Mouse (Mus musculus) G1E (cell line): ENCODE data around the gene Ces2f.

Experiments used
- CTCF ChIP-seq: IDR thresholded peaks from 2 replicates; pipeline ENCODE4 v1.5.1; 2012; ENCODE audit warnings: low read depth, low read length, inconsistent platforms, mixed read lengths
- GATA1 ChIP-seq: IDR thresholded peaks from 2 replicates; pipeline ENCODE4 v1.6.1; 2012; ENCODE audit warnings: borderline replicate concordance, low read length, inconsistent platforms, mixed read lengths
- POLR2AphosphoS5 ChIP-seq: IDR thresholded peaks from 2 replicates; pipeline ENCODE4 v1.6.1; 2012; ENCODE audit warnings: low read depth, low read length, inconsistent platforms; ENCODE audit not compliant: insufficient replicate concordance
- TAL1 ChIP-seq: conservative IDR thresholded peaks from 2 replicates; pipeline ENCODE4 v1.6.1; 2012; ENCODE audit warnings: low read depth, low read length, inconsistent platforms, mixed read lengths

GRCm38 (mm10) chr8:104963375-104963894 is 16.3 kb downstream of the Ces2f start:
- TF ChIP-seq CTCF (no peak), GATA1 (no peak), POLR2AphosphoS5 (no peak), TAL1 (no peak)
